Mouse (Mus musculus) cerebellum, adult 18-20 months (tissue): Measurements from ENCODE around the gene Lrrc10b.

Experiments used
- DNase-seq, 2 experiments: peaks; one replicate each; pipeline ENCODE4 v3.0.0; 2021

The Lrrc10b gene

DNA sequence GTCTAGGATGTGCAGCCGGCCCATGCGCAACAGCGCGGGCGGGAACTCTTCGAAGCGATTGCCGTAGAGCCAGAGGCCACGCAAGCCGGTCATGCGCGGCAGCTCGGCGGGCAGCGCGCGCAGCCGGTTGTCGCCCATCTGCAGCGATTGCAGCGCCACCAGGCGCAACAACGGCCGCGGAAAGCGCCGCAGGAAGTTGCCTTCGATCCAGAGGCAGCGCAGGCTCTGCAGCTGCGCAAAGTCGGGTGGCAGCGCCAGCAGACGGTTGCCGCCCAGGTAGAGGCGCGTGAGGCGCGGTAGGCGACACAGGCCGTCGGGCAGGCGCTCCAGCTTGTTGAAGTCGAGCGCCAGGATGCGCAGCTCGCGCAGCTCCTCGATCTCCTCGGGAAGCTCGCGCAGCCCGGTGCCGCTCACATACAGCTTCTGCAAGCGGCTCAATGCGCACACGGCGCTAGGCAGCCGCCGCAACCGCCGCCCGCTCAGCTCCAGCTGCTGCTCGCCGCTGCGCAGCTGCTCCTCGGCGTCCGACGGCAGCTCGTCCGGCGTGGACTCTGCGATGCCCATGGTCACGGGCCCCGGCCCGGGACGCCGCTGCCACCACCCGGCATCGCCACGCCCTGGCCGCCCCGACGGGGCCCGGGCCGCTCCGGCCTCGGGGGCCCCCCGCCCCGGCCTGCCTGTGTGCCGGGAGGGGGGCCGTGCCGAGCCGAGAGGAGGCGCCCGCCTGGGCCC, at the start of gene Lrrc10b:
Gene Lrrc10b (minus strand): TSS at position 722 of the 732 bp plus-strand sequence.
- no peak for DNase-seq

DNA sequence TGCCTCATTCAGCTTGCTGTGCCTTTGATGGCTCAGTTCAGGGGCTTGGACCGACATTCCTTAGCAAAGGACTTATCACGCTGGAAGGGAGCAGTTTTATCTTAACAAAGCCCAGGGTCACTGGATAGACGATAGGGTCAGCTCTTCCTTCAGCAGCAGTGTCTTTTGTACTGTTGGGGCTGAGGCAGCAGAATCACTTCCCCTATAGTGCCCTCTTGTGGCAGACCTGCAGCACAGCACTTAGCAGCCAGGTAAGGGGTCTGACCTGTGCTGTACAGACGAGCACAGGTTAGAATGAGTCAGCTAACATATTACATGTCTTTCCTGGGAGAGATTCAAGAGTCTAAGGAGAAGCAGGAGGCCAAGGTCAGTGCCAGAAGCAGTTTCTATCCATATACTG, 45.3 kb upstream of the Lrrc10b start:
- peak; percentile 45 to 50 for DNase-seq

DNA sequence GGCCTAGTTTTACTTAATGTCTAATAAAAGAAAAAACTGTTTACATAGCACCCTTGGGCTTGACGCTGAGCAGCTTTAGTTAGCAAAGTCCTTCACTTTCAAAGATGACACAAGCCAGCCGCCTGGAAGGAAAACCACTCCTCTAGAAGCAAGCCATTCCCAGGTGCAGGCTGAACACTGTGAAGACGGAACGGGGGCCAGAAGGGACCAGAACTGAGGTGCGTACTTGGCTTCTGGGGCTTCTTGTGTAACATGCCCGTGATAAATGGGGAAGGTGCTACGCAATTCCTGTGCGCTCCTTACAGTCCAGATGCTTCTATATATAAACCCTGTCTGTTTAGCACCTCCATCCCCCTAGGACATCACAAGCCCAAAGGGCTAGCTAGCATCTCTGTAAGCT, 43.3 kb upstream of the Lrrc10b start:
- DNase-seq: no peak

DNA sequence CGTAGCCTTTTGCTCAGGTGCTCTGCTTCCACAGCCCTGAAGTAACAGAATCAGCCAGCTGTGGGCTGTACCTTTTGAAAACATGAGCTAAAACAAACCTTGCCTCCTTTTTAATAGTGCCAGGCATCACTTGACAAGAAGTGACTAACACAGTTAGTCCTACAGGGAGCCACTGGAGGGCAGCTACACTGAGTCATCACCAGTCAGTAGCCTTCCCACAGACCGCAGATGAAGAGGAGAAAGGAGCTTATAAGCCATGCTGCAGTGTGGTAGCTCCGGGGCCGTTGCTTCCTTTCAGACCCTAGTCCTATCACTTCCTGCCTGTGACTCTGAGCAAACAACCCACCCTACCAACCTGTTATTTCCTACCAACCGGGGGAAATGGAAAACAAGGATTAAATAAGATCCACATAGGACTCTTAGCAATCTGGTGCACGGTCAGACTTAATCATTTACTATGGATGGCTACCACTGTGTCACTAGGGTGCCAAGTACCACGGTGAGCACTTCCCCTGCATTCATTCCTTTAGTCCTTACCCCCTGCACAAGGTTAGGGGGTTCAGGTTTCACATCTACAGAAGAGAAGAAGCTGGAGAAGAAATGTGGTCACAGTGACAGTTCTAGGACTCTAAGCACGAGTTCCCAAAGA, 40.4 kb upstream of the Lrrc10b start:
- no peak for DNase-seq

DNA sequence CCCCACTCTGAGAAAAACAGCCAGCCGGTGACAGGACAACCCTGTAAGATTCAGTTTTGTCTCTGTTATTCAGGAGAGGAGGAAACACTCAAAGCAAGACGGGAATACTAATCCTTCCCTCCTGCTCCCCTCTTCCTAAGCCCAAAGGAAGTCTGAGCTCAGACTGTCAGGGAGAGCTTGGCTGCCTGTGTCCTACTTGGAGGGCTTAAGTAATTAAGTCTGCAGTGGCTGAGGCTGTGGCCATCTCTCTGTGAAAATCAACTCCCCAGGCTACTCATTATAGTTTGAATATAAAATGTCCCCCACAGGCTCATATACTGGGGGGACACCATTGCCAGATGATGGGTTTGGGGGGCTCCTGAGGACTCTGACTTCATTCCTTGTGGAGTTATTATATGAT, 39.7 kb upstream of the Lrrc10b start:
- no peak for DNase-seq

DNA sequence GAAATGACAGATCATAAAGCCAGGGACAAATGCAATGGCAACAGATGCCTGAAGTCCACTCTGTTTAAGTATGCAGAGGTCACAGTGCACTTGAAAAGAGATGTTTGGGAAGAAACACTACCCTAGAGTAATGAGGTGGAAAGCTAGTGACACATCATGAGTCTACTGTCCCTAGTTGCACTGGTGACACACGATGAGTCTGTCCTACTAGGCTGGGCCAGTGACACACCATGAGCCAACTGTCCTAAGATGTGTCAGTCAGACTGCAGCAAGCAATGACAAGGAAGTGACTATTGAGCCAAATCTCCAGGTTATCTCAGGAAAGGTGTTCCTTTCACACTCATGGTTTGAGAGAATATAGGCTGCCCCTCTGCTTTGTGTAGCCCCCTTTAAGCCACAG, 38.4 kb upstream of the Lrrc10b start:
- no peak for DNase-seq

DNA sequence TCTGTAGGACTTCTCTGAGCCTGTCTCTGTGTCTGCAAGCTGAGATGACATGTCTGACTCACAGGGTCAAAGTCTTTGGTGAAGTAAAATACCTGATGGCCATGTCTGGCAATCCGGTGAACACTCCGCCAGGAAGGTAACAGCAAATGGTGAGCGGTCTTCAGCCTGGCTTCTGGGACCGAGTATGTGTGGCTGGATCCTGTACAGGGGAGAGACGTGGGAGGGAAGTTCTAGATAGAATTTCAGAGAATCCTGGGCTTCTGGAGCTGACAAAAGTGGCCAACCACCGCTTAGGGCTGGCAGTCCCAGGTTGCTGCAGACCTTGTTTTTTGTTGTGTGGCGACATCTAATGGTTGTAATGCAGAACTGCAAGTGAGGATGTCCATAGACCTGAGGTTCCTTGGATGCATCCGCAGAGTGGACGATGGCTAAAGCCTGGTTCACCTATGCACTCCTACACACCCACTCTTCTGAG, 29.0 kb upstream of the Lrrc10b start:
- peak; percentile 68 to 69 for DNase-seq

DNA sequence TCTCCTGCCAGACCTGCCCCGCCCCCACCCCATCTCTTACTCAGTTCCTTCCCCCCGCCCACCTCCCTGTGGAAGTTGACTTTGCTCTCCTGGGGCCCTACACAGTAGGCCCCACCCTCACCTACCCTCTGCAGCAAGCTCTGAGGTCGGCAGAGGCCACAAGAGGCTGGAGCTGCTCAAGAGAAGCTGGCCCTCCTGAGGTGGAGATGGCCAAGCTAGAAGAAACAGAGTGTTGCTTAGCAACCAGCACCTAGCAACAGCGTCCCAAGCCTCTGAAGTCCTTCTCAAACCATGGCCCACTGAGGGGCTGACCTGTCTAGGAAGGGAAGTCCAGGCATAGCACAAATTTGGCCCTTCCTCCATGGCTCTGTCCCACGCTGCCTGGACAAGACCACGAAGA, 25.4 kb upstream of the Lrrc10b start, which contains the start of gene Ppp1r32:
Gene Ppp1r32 (minus strand): TSS at position 226 of the 400 bp plus-strand sequence.
- DNase-seq: no peak

DNA sequence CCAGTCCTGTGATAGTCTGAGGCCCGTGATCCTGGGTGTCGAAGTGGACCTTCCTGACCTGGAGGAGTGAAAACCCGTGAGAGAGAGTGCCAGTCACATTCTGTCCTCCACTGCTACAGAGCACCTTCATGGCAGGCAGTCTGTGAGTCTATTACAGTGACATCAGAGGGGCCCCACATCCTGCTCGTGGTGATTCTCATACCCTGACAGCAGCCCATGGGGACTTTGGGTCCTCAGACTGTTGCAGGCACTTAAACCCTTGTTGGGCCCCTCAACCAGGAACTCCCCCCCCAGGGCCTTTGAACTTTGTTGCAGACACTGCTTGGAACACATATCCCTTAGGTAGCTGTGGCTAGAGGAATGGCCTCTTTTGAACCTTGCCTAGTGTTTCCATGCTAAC, 22.3 kb upstream of the Lrrc10b start:
- no peak for DNase-seq

DNA sequence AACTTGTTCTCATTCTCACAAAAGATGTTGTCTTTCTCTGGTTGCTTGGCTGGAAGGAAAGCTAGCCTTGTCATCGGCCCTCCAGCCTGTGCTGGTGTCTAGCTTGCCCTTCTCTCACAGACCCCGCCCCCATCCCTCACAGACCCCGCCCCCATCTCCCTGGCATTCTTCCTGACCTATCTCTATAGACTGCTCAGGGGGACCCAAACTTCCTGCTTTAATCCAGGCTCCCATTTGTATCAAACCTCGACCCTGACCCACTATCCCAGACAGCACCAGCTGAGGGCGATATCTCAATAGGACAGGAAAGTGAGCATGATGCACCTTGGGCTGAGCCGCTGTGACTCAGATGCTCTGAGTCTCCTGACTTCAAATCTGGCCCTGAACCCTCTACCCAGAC, 16.5 kb upstream of the Lrrc10b start:
- no peak for DNase-seq

DNA sequence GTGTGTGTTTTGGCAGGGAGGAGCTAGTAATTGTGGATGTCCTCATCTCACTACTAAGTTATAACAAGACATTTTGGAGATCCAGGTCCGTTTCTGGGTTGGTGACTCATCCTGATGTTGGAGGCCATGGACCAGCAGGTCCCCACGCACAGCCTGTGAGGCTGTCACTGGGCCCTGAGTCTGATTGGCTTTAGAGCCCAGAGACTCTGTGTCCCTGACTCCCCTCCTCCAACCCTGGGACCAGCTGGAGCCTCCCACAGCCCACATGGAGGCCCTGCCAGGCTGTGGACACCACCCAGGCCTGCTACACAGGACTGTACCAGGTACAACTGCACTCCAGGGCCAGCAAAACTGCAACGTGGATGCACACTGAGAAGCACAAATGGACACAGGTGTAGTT, 15.7 kb upstream of the Lrrc10b start:
- no peak for DNase-seq

DNA sequence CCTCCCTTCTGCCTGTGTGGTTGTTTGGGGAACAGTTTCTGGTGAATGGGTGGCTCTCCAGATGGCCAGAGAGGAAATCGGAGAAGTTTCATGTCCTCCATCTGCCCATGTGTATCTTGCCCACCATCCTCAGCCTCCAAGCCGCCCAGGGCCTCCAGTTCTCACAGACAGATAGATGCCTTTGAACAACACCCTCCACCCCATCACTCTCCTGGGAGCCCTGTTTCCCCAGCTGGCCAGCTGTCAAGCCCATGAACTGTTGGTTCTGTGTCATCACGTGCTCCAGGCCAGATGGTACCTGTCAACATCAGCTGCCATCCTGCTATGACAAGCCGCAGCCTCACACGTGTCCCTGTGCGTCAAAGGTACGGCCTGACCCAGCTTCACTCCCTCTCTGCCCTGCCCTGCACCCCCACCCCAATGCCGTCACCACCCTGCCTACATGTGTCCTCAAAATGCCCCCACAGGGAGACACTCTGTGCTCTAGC, 11.9 kb upstream of the Lrrc10b start:
- no peak for DNase-seq

DNA sequence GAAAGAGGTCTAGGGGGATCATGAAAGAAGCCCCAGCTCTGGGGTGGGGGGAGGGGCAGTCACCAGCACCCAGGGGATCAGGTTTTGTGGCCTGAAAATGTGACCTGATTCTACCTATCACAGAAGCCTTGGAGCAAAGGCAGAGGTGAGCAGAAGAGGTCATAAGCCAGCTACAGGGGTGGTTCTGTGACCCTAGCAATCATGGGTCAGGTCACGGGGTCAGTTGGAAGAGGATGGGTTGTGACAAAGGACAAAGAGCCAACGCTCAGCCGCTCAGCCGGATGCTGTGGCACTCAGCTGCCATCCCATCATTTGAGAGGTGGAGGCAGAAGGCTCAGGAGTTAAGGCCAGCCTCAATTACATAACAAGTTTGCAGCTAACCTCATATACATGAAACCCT, 7.2 kb upstream of the Lrrc10b start:
- DNase-seq: no peak

DNA sequence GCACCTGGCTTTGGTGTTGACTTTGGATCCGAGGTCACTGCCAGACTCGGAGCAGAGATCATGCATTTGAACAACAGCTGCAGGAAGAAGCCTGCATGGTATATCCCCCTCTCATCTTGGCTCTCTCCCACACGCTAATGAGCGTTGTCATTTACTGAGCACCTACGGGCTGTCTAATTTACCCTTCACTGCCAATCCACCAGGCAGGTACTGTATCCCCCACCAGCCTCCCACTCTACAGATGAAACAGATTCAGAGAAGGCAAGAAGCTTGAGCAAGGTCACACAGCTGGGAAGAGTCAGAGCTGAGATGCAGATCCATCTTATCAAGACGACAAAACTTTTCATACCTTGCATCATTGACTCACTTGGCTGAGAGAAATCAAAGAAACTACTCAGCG, 4.3 kb upstream of the Lrrc10b start:
- DNase-seq: no peak

DNA sequence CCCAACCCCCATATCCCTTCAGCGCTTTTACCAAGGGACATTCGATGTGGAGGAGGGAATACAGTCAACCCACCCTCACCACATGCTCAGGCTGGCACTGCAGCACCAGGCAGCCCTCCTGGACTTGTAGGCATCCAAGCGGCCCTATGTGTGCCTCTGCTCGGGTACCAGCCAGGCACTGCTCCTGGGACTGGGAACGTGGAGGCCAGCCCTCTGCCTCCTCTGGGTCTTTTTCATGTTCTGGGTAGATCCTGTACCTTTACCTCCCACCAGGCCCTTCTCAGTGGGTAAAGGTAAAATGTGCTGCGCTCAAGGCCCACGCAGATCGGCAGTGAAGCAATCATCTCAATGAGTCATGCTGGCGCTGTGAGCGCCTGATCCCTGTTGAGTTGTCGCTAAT, 2.6 kb upstream of the Lrrc10b start:
- DNase-seq: no peak

DNA sequence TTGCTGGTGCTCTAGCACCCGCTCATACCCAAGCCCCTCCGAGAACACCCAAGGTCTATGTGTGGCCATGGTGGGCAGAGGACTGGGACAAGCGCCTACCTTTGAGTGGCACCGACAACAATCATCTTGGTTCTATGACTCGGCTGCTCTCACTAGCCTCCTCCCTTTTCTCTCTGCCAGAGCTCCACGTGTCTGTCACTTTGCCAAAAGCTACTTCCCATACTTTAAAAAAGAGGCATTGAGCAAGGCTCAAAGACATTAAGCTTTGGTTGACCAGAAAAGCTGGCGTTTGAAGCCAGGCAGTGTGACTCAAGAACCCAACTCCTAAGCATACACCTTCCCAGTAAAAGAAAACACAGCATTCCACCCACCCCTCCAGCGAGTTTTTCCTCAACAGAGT, 823 bp upstream of the Lrrc10b start:
- no peak for DNase-seq

DNA sequence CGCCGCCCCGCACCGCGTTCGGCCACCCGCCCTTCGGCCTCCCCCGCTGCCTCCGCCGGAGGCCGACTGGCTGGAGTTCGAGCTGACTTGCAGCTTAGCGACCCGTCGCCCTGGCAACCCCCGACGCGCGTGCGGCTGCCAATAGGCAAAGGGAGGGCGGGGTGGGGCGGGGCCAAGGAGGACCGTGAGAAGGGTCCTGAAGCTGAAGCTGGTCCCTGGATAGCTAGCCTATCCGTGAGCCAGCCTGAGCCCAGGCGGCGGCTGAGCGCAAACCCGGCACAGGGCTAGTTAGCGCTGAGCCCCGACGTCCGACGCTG, 169 bp upstream of the Lrrc10b start:
- DNase-seq: no peak

DNA sequence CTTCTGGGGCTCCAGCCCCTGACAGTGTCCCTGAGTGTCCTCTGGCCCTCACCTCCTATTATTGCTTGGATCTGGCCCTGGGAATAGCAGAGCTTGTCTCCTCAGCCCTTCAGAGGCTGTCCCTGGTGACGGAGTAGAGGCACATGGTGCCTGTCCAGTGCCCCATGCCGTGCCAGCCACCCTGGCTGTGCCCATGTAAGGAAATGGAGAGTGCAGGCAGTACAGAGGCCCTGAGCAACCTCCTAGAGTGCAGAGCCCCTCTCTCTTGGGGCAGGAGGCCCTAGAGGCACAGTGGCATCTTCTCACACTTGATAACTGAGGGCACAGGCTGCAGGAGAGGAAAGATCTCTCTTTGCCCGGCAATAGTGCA, 1.9 kb downstream of the Lrrc10b start:
- DNase-seq: no peak

DNA sequence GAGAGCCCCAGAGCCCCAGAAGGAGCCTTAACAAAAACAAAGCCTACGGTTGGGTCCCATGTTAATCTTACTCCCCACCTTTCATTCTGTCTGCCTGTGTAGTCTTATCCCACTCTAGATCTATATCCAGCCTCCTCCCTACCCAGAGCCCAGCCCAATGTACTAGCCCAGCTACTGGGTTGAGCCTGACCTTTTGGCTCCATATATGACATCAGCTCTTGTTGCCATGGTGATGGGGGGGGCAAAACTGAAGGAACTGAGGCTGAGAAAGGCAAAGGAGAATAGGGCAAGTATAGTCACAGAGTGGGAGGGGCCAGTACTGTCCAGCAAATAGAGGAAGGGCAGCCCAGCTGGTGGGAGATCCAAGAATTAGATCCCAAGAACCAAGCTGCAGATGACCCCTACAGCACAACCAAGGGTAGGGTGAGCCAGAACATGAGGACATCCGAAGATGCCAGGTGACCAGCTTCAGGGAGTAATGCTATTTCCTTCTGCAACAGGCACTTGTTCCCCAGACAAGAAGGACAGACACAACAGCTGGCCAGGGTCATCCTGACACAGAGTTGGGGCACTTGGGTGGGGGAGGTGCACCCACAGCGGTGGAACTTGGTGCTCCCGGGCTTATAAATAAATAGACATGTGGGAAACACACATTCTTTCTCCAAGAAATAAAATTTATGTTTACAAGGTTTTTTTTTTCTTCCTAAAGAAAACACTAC, 2.4 kb downstream of the Lrrc10b start:
- no peak for DNase-seq

DNA sequence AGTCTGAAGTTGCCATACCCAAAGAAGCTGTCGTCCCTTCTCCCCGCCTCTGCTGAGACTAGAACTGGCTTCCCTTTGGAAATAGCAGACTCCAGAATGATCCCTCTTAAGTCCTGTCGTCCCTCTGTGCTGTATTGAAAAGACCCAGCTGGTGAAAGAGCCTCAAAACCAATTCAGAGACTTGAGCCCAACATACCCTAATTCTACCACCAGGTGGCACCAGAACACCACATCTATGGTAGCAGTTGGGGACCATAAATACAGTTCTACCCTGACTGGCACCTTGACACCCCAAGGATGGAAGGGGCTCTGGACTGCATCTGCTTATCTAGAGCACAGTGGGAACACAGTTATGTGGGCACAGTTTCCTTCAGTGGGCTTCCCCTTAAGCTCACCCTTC, 7.6 kb downstream of the Lrrc10b start:
- peak; percentile 71 to 74 for DNase-seq

DNA sequence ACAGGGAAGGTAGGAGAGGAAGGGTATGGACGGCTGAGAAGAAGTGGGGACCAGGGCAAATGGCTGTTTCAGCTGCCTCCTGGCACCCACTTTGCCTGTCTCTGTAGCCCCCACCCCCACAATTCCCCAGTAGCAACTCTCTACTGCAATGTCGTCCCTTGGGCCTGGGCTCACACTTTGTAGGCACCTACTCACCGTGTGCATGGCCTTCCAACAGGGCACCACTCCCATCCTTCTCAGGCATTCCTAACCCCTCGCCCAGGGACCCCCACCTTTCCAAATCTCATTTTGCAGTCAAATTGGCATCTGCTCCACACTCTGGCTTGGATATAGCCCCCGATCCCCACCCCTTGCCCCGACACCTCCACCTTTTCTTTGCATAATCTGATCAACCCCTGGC, 8.1 kb downstream of the Lrrc10b start:
- no peak for DNase-seq

DNA sequence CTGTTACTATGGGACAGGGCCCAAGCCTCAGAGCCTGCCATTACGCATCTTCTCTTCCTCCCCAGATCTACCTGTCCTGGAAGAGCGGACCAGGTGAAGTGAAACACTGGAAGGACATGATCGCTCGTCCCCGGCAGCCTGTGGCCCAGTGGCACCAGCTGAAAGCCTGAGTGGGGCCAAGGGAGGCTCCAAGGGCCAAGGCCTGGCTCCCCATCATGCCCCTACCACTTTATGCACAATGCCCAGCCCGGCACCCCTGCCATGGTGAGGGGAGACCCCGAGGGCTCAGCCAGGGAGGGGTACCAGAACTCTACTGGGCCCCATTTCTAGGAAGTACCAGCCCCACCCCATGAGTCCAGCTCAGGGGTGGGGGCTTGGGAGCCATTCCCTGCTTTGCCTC, 9.0 kb downstream of the Lrrc10b start:
- no peak for DNase-seq

DNA sequence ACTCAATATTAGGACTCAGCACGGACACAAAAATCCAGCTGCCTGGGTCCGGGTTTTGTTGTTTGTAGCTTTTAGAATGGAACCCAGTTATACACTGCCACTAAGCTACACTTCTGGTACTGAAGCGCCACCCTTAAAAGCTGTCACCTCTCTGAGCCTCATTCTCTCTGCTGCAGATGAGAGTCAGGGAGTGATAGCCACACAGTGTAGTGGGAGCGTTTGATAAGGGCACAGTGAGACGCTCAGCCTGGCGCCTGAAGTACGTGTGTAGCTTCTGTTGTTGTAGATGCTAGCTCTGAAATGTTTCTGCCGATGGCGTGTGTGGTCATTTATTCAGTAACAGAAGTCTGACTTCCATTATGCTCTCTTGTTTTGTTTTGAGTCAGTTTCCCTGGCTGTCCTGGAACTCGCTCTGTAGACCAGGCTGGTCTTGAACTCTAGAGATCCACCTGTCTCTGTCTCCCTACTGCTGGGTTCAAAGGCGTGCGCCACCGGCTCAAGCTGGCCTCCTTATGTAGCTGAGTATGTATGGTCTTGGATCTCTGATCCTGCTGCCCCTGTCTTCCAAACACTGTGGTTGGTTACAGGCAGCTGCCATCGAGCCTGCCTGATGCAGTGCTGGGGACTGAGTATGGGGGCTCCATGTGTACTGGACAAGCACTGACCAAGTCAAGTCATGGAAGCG, 12.4 kb downstream of the Lrrc10b start:
- no peak for DNase-seq
